Mouse (Mus musculus) G1E (cell line): ENCODE data around the gene Tmed10. TPM values are rescaled to one million over a fixed set of nuclear protein-coding genes. Genes with fewer than 3 reads are reported as not detected.

ENCODE experiments used
- ATAC-seq: 2 replicates; pipeline ENCODE4 v1.8.0; 2016; ENCODE audit warnings: mild to moderate bottlenecking; ENCODE audit not compliant: insufficient number of reproducible peaks, poor library complexity, low FRiP score, severe bottlenecking; ENCODE audit errors: extremely low read depth
- DNase-seq: peaks from one replicate; pipeline ENCODE4 v3.0.0; 2012; ENCODE audit warnings: low spot score
- H3K27me3 ChIP-seq: 2 replicates; pipeline ENCODE4 v1.6.1; 2012; ENCODE audit warnings: mild to moderate bottlenecking, low read length, inconsistent platforms; ENCODE audit not compliant: insufficient read depth
- H3K36me3 ChIP-seq: replicated peaks from 2 replicates; pipeline ENCODE3; 2012; ENCODE audit warnings: mild to moderate bottlenecking, inconsistent platforms
- H3K4me1 ChIP-seq: 2 replicates; pipeline ENCODE4 v1.6.1; 2012; ENCODE audit warnings: low read depth, low read length, inconsistent platforms, mixed read lengths; ENCODE audit not compliant: insufficient read depth
- H3K4me3 ChIP-seq: 2 replicates; pipeline ENCODE4 v1.5.1; 2012; ENCODE audit warnings: low read depth, mild to moderate bottlenecking, inconsistent platforms, low read length, moderate library complexity, mixed read lengths
- H3K9me3 ChIP-seq: replicated peaks from 2 replicates; pipeline ENCODE4 v1.6.1; 2012; ENCODE audit warnings: inconsistent platforms
- CTCF ChIP-seq: IDR thresholded peaks from 2 replicates; pipeline ENCODE4 v1.5.1; 2012; ENCODE audit warnings: low read depth, low read length, inconsistent platforms, mixed read lengths
- GATA1 ChIP-seq: IDR thresholded peaks from 2 replicates; pipeline ENCODE4 v1.6.1; 2012; ENCODE audit warnings: borderline replicate concordance, low read length, inconsistent platforms, mixed read lengths
- GATA2 ChIP-seq: IDR thresholded peaks from 2 replicates; pipeline ENCODE4 v1.6.1; 2012; ENCODE audit warnings: low read depth, low read length, inconsistent platforms, borderline replicate concordance
- POLR2AphosphoS5 ChIP-seq: IDR thresholded peaks from 2 replicates; pipeline ENCODE4 v1.6.1; 2012; ENCODE audit warnings: low read depth, low read length, inconsistent platforms; ENCODE audit not compliant: insufficient replicate concordance
- TAL1 ChIP-seq: conservative IDR thresholded peaks from 2 replicates; pipeline ENCODE4 v1.6.1; 2012; ENCODE audit warnings: low read depth, low read length, inconsistent platforms, mixed read lengths
- polyA plus RNA-seq: library from polyadenylated mRNA; stranded (reverse); fragments of >175 nt; gene quantifications from 2 replicates; pipeline ENCODE4 v1.2.3, GENCODE M21; 2012
- total RNA-seq, 2 experiments: library from RNA; stranded (forward) in 1 of 2; stranded (reverse) in 1 of 2; fragments of 200-1000 nt in 1 of 2; fragments of >200 nt in 1 of 2; fragmentation: Nextera tagmentation in 1 of 2; gene quantifications; 2 replicates each; pipeline ENCODE4 v1.2.3; 2014 to 2017

Tmed10 gene
- total RNA-seq (2014; fragmentation: Nextera tagmentation), result 286 and 322 TPM in 2 replicates
- 61.7 and 85.4 TPM in 2 replicates for total RNA-seq (2017)
- polyA plus RNA-seq, result 255 and 271 TPM in 2 replicates

DNA sequence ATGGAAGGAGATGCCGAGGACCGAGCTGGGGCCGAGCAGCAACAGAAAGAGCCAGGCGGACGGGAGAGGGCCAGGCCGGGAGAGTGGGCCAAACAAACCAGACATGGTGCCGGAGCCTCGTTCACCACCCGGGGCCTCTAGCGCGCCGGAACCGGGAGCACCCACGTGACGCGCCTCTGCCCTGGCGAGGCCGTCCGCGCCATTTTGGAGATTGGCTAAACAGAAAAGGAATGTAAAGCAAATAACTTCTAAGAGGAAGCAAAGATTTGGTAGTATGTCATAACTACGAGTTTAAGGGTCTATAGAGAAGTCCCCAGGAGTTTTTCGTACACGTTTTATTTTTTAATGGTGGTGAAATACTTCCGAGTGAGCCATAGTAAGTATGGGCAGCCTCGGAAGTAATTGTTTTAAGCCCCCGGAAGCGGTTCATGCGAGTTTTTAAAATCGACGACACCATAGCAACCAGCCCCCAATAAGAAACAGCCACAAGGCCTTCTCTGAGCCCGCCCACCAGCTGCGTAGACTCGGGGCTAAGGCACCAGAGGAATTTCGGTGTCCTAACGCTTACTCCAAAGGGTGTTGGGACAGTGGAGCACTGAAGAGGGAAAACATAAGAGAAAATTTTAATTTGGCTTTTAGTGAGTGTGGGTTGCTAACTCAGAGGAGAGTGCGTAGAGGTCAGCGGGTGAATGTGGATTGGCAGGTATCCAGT, at the start of gene Tmed10:
Gene Tmed10, minus strand, starts transcription at position 287 of the 712 bp plus-strand sequence.
- Histone ChIP-seq H3K9me3 (no peaks in the 10 kb centered on the region), H3K4me3 (peak within 1 kb of the TSS; percentile 83), H3K36me3 (peaks cover 23% of the 10 kb centered on the region), H3K27me3 (no peaks in the 10 kb centered on the region), H3K4me1 (peaks cover 48% of the 10 kb centered on the region)
- ATAC-seq, result peak; percentile 85
- TF ChIP-seq GATA2, result no peak
- TF ChIP-seq GATA1, result no peak
- no peak for TF ChIP-seq CTCF
- no peak for TF ChIP-seq POLR2AphosphoS5
- no peak for TF ChIP-seq TAL1
- DNase-seq, result peak; percentile 92

DNA sequence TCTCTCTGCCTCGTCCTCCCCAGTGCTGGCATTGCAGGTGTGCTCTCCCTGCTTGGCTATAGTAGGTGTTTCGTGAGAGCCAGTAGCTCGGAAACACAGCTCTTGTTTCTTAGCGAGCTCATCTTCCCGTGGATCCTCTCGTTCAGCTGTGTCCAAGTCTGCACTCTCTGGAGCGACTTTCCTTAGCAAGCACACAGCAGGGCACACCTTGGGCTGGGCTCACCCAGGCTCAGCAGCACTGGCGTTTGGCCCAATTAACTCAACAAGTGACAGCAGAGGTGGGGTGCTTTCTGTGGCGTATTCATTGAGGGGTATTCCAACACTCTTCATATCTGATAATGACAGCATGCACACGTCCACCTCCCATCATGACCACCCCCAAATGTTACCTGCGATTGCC, 48.6 kb upstream of the Tmed10 start:
- no peaks in the 10 kb centered on the region for H3K36me3 ChIP-seq
- no peaks in the 10 kb centered on the region for H3K9me3 ChIP-seq
- DNase-seq (no peak), ATAC-seq (no peak)
- H3K4me3 ChIP-seq, result no peak overlapping the region
- peaks cover 41% of the 10 kb centered on the region for H3K27me3 ChIP-seq
- TF ChIP-seq GATA1, result no peak
- H3K4me1 ChIP-seq, result peaks cover 2% of the 10 kb centered on the region; the same call in 1 of the 2 replicates

DNA sequence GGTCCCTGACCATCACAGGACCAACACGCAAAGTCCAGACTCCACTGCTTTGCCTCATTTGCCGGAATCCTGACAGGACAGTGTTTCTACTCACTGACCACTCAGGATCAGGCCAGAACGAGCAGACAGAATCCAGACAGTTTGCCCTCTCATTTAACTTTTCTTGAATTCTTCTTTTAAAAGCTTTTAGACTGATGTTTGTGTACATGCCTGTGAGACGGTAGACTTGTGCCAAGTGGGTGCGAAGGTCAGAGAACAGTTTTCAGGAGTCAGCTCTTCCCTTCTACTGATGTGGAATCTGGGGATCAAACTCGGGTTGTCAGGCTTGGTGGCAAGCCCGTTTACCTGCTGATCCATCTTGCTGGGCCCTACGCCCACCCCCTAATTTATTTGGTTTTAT, 47.9 kb upstream of the Tmed10 start:
- no peak for TF ChIP-seq CTCF
- no peak for TF ChIP-seq TAL1
- no peak for TF ChIP-seq POLR2AphosphoS5
- TF ChIP-seq GATA2, result no peak
- no peak for TF ChIP-seq GATA1
- ATAC-seq (no peak), DNase-seq (no peak)
- Histone ChIP-seq H3K9me3 (no peaks in the 10 kb centered on the region), H3K4me1 (no peaks in the 10 kb centered on the region), H3K4me3 (no peak overlapping the region), H3K27me3 (peaks cover 42% of the 10 kb centered on the region), H3K36me3 (no peaks in the 10 kb centered on the region)

DNA sequence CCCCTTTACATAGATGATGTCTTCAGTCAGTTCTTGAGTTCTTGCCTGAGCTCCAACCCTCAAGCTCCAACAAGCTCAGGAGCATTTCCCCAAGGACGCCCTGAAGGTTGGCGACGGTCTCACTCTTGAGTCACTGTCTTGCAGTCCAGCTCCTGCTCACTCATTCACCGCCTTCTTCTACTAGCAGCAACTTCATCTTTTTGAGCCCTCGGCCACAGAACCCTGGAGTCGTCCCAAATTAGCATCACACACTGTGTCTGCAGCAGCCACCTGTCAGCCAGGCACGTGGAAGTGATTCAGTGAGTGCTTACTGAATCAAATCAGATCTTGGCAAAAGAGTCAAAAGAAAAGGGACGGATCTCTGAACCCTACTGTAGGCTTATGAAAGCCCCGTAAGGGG, 46.3 kb upstream of the Tmed10 start:
- no peaks in the 10 kb centered on the region for H3K9me3 ChIP-seq
- ATAC-seq (no peak), DNase-seq (no peak)
- no peaks in the 10 kb centered on the region for H3K4me1 ChIP-seq
- no peaks in the 10 kb centered on the region for H3K36me3 ChIP-seq
- peaks cover 50% of the 10 kb centered on the region for H3K27me3 ChIP-seq
- TF ChIP-seq TAL1, result no peak
- no peak for TF ChIP-seq GATA2
- no peak for TF ChIP-seq CTCF
- no peak for TF ChIP-seq GATA1
- TF ChIP-seq POLR2AphosphoS5, result no peak
- H3K4me3 ChIP-seq, result no peak overlapping the region

GRCm38 (mm10) chr12:85417845-85418244, 43.2 kb upstream of the Tmed10 start:
- no peak for ATAC-seq
- peaks cover 36% of the 10 kb centered on the region for H3K27me3 ChIP-seq
- no peak for DNase-seq
- H3K9me3 ChIP-seq, result peaks cover 4% of the 10 kb centered on the region; the same call in 1 of the 2 replicates
- H3K4me3 ChIP-seq, result no peak overlapping the region
- H3K36me3 ChIP-seq, result no peaks in the 10 kb centered on the region
- H3K4me1 ChIP-seq, result no peaks in the 10 kb centered on the region
- TF ChIP-seq GATA1 (no peak), POLR2AphosphoS5 (no peak), GATA2 (no peak), TAL1 (no peak), CTCF (no peak)

DNA sequence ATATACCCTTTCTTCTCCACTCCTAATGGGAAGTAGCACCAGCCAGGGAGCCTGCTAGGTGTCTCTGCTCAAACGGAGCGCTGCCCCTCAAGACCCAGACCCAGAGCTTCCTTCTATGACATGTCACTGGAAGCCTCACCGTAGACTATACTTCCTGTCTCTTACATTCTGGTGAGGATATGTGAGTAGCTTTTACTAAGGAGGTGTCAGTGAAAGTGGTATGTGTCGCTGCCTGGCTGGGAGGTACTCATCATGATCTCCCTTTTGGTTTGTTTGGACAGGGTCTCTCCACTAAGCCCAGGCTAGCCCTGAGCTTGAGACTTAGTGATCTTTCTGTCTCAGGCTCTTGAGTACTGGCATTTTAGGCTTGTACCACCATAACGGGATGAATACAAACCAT, 41.7 kb upstream of the Tmed10 start:
- TF ChIP-seq POLR2AphosphoS5 (no peak), GATA1 (no peak), TAL1 (no peak), CTCF (no peak), GATA2 (no peak)
- peaks cover 36% of the 10 kb centered on the region for H3K27me3 ChIP-seq

DNA sequence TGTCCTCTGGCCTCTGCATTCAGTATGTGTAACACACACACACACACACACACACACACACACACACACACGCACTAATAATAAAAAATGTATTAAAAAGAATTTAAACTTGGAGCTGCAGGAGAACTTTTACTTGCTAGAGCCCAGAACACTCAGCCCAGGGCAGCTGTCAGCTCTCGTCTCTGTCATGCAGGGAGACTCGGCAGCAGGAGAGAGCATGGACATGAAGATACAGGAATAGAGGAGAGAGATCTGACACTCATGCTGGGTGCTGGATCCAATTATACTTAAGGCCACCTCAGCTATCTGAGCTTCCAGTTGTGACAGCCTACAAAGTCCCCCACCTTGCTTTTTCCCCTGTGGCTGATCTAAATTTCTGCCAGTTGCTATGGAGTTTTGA, 41.2 kb upstream of the Tmed10 start:
- TF ChIP-seq GATA1 (no peak), GATA2 (no peak), TAL1 (no peak), POLR2AphosphoS5 (no peak), CTCF (no peak)
- DNase-seq (no peak), ATAC-seq (no peak)
- H3K36me3 ChIP-seq, result no peaks in the 10 kb centered on the region
- peaks cover 4% of the 10 kb centered on the region; the same call in 1 of the 2 replicates for H3K9me3 ChIP-seq
- peaks cover 33% of the 10 kb centered on the region for H3K27me3 ChIP-seq
- H3K4me1 ChIP-seq, result no peaks in the 10 kb centered on the region
- H3K4me3 ChIP-seq, result no peak overlapping the region

More for the DNA sequence above, 41.7 kb upstream of the Tmed10 start:
- ATAC-seq (no peak), DNase-seq (no peak)
- Histone ChIP-seq H3K9me3 (peaks cover 4% of the 10 kb centered on the region; the same call in 1 of the 2 replicates), H3K36me3 (no peaks in the 10 kb centered on the region), H3K4me3 (no peak overlapping the region), H3K4me1 (no peaks in the 10 kb centered on the region)
